Mouse (Mus musculus) frontal cortex, postnatal 25 days (tissue): ENCODE measurements around the gene Csf2ra.
"Not testable (repeated sequence)": the region's sequence is repeated elsewhere in the genome, so short reads cannot be mapped to it uniquely, and the experiment has no call there.

ENCODE experiments used
- DNase-seq, 2 experiments: peaks; one replicate each; pipeline ENCODE4 v3.0.0; 2022; ENCODE audit warnings: low spot score in 2 of 2

Gene Csf2ra

GRCm38 (mm10) chr19:61224678-61225525 lies 3.3 kb downstream of the Csf2ra start:
- no peak for DNase-seq

- DNase-seq: no peak
These were observed 4.4 kb downstream of the Csf2ra start for GRCm38 (mm10) chr19:61223706-61224328.

GRCm38 (mm10) chr19:61207506-61207905 lies 20.7 kb downstream of the Csf2ra start:
- not testable (repeated sequence) for DNase-seq

GRCm38 (mm10) chr19:61199836-61200235 lies 28.4 kb downstream of the Csf2ra start:
- peak in 1 of 2 experiments; percentile 7 for DNase-seq

- DNase-seq: peak; percentile 80 to 86
These were observed 28.9 kb downstream of the Csf2ra start for GRCm38 (mm10) chr19:61199316-61199715.

- DNase-seq: not testable (repeated sequence)
These were observed 44.6 kb downstream of the Csf2ra start, which contains the start of gene Gm6020 for GRCm38 (mm10) chr19:61183590-61183989. TSS of gene Gm6020 (plus strand) at chr19:61183890.

GRCm38 (mm10) chr19:61175756-61176324 lies 52.4 kb downstream of the Csf2ra start, which contains the start of gene Gm7102:
TSS of gene Gm7102 (minus strand) at chr19:61176309.
- no peak for DNase-seq
